Mouse (Mus musculus): ENCODE results near the gene St8sia4. TPM values are rescaled to one million over a fixed set of nuclear protein-coding genes. Genes with fewer than 3 reads are reported as not detected.
"Not testable (repeated sequence)": the region's sequence is repeated elsewhere in the genome, so short reads cannot be mapped to it uniquely, and the experiment has no call there.

Gene St8sia4
- total RNA-seq, 2 experiments from 2014 or later = 5.3 to 10.1 TPM

GRCm38 (mm10) chr1:95605458-95605857 lies 61.9 kb downstream of the St8sia4 start:
- ATAC-seq (replicated peaks; ENCODE audit: low FRiP score, low TSS enrichment, poor library complexity, severe bottlenecking) = no peak

GRCm38 (mm10) chr1:95598108-95598507 lies 69.3 kb downstream of the St8sia4 start:
- no peak for ATAC-seq (replicated peaks; ENCODE audit: low FRiP score, low TSS enrichment, poor library complexity, severe bottlenecking)

- ATAC-seq (replicated peaks; ENCODE audit: low FRiP score, low TSS enrichment, poor library complexity, severe bottlenecking) = no peak
Measured at GRCm38 (mm10) chr1:95596825-95597224, 70.5 kb downstream of the St8sia4 start.

- no peak for ATAC-seq (replicated peaks; ENCODE audit: low FRiP score, low TSS enrichment, poor library complexity, severe bottlenecking)
Measured at GRCm38 (mm10) chr1:95591101-95591500, 76.3 kb downstream of the St8sia4 start.

GRCm38 (mm10) chr1:95590108-95590507 lies 77.3 kb downstream of the St8sia4 start:
- ATAC-seq (replicated peaks; ENCODE audit: low FRiP score, low TSS enrichment, poor library complexity, severe bottlenecking) = no peak

GRCm38 (mm10) chr1:95589471-95589870 lies 77.9 kb downstream of the St8sia4 start:
- no peak for ATAC-seq (replicated peaks; ENCODE audit: low FRiP score, low TSS enrichment, poor library complexity, severe bottlenecking)

- ATAC-seq (replicated peaks; ENCODE audit: low FRiP score, low TSS enrichment, poor library complexity, severe bottlenecking) = no peak
Measured at GRCm38 (mm10) chr1:95583310-95583709, 84.1 kb downstream of the St8sia4 start.

GRCm38 (mm10) chr1:95582264-95582663 lies 85.1 kb downstream of the St8sia4 start:
- ATAC-seq (replicated peaks; ENCODE audit: low FRiP score, low TSS enrichment, poor library complexity, severe bottlenecking) = no peak

- ATAC-seq (replicated peaks; ENCODE audit: low FRiP score, low TSS enrichment, poor library complexity, severe bottlenecking) = 0 out of 2 replicates have a peak, but pooled peaks have one; percentile 52
Measured at GRCm38 (mm10) chr1:95572619-95573540, 94.5 kb downstream of the St8sia4 start.

- ATAC-seq (replicated peaks; ENCODE audit: low FRiP score, low TSS enrichment, poor library complexity, severe bottlenecking) = no peak
Measured at GRCm38 (mm10) chr1:95571106-95571505, 96.3 kb downstream of the St8sia4 start.

- ATAC-seq (replicated peaks; ENCODE audit: low FRiP score, low TSS enrichment, poor library complexity, severe bottlenecking) = not testable (repeated sequence)
Measured at GRCm38 (mm10) chr1:95554556-95554955, 112.8 kb downstream of the St8sia4 start.

- ATAC-seq (replicated peaks; ENCODE audit: low FRiP score, low TSS enrichment, poor library complexity, severe bottlenecking) = no peak
Measured at GRCm38 (mm10) chr1:95541460-95541859, 125.9 kb downstream of the St8sia4 start.

Measured in megakaryocyte-erythroid progenitor cell, adult 5-6 weeks (primary cell).